Mouse (Mus musculus) MEL (cell line): ENCODE measurements at regions not wholly inside any gene's neighbourhood (a gene's known extent, or its start where the extent isn't known, plus 50 kb on each side); places are given as distances from the start of the nearest gene placed in this dataset.

ENCODE experiments used
- DNase-seq: peaks from one replicate; pipeline ENCODE4 v3.0.0; 2011; ENCODE audit warnings: low read depth, low spot score
- H3K27ac ChIP-seq: 2 replicates; pipeline ENCODE4 v1.5.1; 2012; ENCODE audit warnings: low read depth, mild to moderate bottlenecking, control low read depth, low read length, moderate library complexity; ENCODE audit not compliant: control insufficient read depth
- H3K27me3 ChIP-seq, 2 experiments: fragments of 150-350 bp in 1 of 2; sonication (generic) in 1 of 2; 2 replicates each; pipeline ENCODE4 v1.6.1; 2012; ENCODE audit warnings: low read length in 2 of 2, mild to moderate bottlenecking in 2 of 2, improper control_type of control experiment in 1 of 2, moderate library complexity in 1 of 2; ENCODE audit not compliant: insufficient read depth in 2 of 2, control insufficient read depth in 1 of 2
- H3K36me3 ChIP-seq, 2 experiments: 2 replicates each; pipeline ENCODE4 v1.6.1; 2012 to 2014; ENCODE audit warnings: low read length in 2 of 2, improper control_type of control experiment in 1 of 2, inconsistent platforms in 1 of 2, mild to moderate bottlenecking in 1 of 2; ENCODE audit not compliant: insufficient read depth in 2 of 2, control insufficient read depth in 1 of 2
- H3K4me1 ChIP-seq, 2 experiments: fragments of 150-350 bp in 1 of 2; sonication (generic) in 1 of 2; 2 replicates each; pipeline ENCODE4 v1.6.1; 2012; ENCODE audit warnings: low read length in 2 of 2, improper control_type of control experiment in 1 of 2, mild to moderate bottlenecking in 1 of 2; ENCODE audit not compliant: insufficient read depth in 2 of 2, control insufficient read depth in 1 of 2
- H3K4me3 ChIP-seq, 2 experiments: fragments of 150-350 bp in 1 of 2; sonication (generic) in 1 of 2; 2 replicates each; pipeline ENCODE4 v1.5.1; 2012; ENCODE audit warnings: low read depth in 2 of 2, low read length in 2 of 2, mild to moderate bottlenecking in 2 of 2, moderate library complexity in 2 of 2, control low read depth in 1 of 2, improper control_type of control experiment in 1 of 2; ENCODE audit not compliant: control insufficient read depth in 1 of 2, insufficient read depth in 1 of 2
- H3K79me2 ChIP-seq: 2 replicates; pipeline ENCODE4 v1.6.1; 2012; ENCODE audit warnings: mild to moderate bottlenecking, low read length, moderate library complexity; ENCODE audit not compliant: control insufficient read depth, poor library complexity, insufficient read depth
- H3K9ac ChIP-seq: 2 replicates; pipeline ENCODE4 v1.6.1; 2012; ENCODE audit warnings: low read depth, mild to moderate bottlenecking, control low read depth, low read length, moderate library complexity; ENCODE audit not compliant: control insufficient read depth, poor library complexity, severe bottlenecking
- H3K9me3 ChIP-seq: fragments of 150-350 bp; sonication (generic); replicated peaks from 2 replicates; pipeline ENCODE4 v1.6.1; 2012; ENCODE audit warnings: mild to moderate bottlenecking, low read length, improper control_type of control experiment, moderate library complexity; ENCODE audit not compliant: insufficient read depth
- BHLHE40 ChIP-seq: IDR thresholded peaks from 2 replicates; pipeline ENCODE4 v1.6.1; 2012; ENCODE audit warnings: low read depth, mild to moderate bottlenecking, inconsistent platforms, low read length, improper control_type of control experiment, borderline replicate concordance
- CHD1 ChIP-seq: IDR thresholded peaks from 2 replicates; pipeline ENCODE4 v1.6.1; 2012; ENCODE audit warnings: low read depth, mild to moderate bottlenecking, inconsistent platforms, low read length, improper control_type of control experiment
- CHD2 ChIP-seq: IDR thresholded peaks from 2 replicates; pipeline ENCODE4 v1.6.1; 2011; ENCODE audit warnings: low read length, improper control_type of control experiment
- CTCF ChIP-seq, 3 experiments: IDR thresholded peaks in 2 of 3; conservative IDR thresholded peaks in 1 of 3; 2 replicates each; pipeline ENCODE4 v1.5.1; 2011 to 2012; ENCODE audit warnings: low read length in 3 of 3, low read depth in 2 of 3, mild to moderate bottlenecking in 2 of 3, improper control_type of control experiment in 1 of 3, inconsistent platforms in 1 of 3, mixed read lengths in 1 of 3, moderate library complexity in 1 of 3; ENCODE audit not compliant: control insufficient read depth in 1 of 3, insufficient read depth in 1 of 3, poor library complexity in 1 of 3, severe bottlenecking in 1 of 3
- E2F4 ChIP-seq: IDR thresholded peaks from 2 replicates; pipeline ENCODE4 v1.6.1; 2011; ENCODE audit warnings: low read depth, low read length, improper control_type of control experiment, borderline replicate concordance
- ELF1 ChIP-seq: IDR thresholded peaks from 2 replicates; pipeline ENCODE4 v1.6.1; 2014; ENCODE audit warnings: low read depth, mild to moderate bottlenecking, inconsistent platforms, low read length, improper control_type of control experiment, moderate library complexity
- GABPA ChIP-seq: IDR thresholded peaks from 2 replicates; pipeline ENCODE4 v1.6.1; 2012; ENCODE audit warnings: low read depth, mild to moderate bottlenecking, inconsistent platforms, low read length, improper control_type of control experiment, moderate library complexity
- HCFC1 ChIP-seq: IDR thresholded peaks from 2 replicates; pipeline ENCODE4 v1.6.1; 2012; ENCODE audit warnings: low read depth, mild to moderate bottlenecking, inconsistent platforms, low read length, improper control_type of control experiment, moderate library complexity
- JUND ChIP-seq: IDR thresholded peaks from 2 replicates; pipeline ENCODE4 v1.6.1; 2011; ENCODE audit warnings: low read depth, mild to moderate bottlenecking, improper control_type of control experiment, low read length
- KAT2A ChIP-seq: conservative IDR thresholded peaks from 2 replicates; pipeline ENCODE4 v1.6.1; 2012; ENCODE audit warnings: low read depth, low read length, improper control_type of control experiment, inconsistent platforms
- MAFK ChIP-seq: IDR thresholded peaks from 2 replicates; pipeline ENCODE4 v1.6.1; 2011; ENCODE audit warnings: low read depth, mild to moderate bottlenecking, low read length, improper control_type of control experiment, borderline replicate concordance
- MAX ChIP-seq: IDR thresholded peaks from 2 replicates; pipeline ENCODE4 v1.6.1; 2011; ENCODE audit warnings: low read length, improper control_type of control experiment
- MAZ ChIP-seq: IDR thresholded peaks from 2 replicates; pipeline ENCODE4 v1.6.1; 2012; ENCODE audit warnings: low read depth, mild to moderate bottlenecking, inconsistent platforms, low read length, improper control_type of control experiment
- MEF2A ChIP-seq: IDR thresholded peaks from 2 replicates; pipeline ENCODE4 v1.6.1; 2014; ENCODE audit warnings: low read depth, mild to moderate bottlenecking, inconsistent platforms, low read length, improper control_type of control experiment; ENCODE audit not compliant: poor library complexity, insufficient replicate concordance, severe bottlenecking; ENCODE audit errors: extremely low read depth
- MYC ChIP-seq: IDR thresholded peaks from 2 replicates; pipeline ENCODE4 v1.6.1; 2011; ENCODE audit warnings: low read depth, mild to moderate bottlenecking, low read length, improper control_type of control experiment, moderate library complexity
- NELFE ChIP-seq: IDR thresholded peaks from 2 replicates; pipeline ENCODE4 v1.6.1; 2011; ENCODE audit warnings: low read depth, low read length, improper control_type of control experiment
- POLR2A ChIP-seq, 2 experiments: IDR thresholded peaks; 2 replicates each; pipeline ENCODE4 v1.6.1; 2011 to 2012; ENCODE audit warnings: low read length in 2 of 2, mild to moderate bottlenecking in 2 of 2, control low read depth in 1 of 2, improper control_type of control experiment in 1 of 2, low read depth in 1 of 2, moderate library complexity in 1 of 2; ENCODE audit not compliant: control insufficient read depth in 1 of 2, insufficient read depth in 1 of 2, poor library complexity in 1 of 2
- POLR2AphosphoS2 ChIP-seq: IDR thresholded peaks from 2 replicates; pipeline ENCODE4 v1.6.1; 2011; ENCODE audit warnings: low read length, improper control_type of control experiment
- RAD21 ChIP-seq: IDR thresholded peaks from 2 replicates; pipeline ENCODE4 v1.6.1; 2011; ENCODE audit warnings: mild to moderate bottlenecking, low read depth, low read length, improper control_type of control experiment
- RCOR1 ChIP-seq: IDR thresholded peaks from 2 replicates; pipeline ENCODE4 v1.6.1; 2012; ENCODE audit warnings: low read depth, mild to moderate bottlenecking, inconsistent platforms, low read length, improper control_type of control experiment
- SIN3A ChIP-seq: IDR thresholded peaks from 2 replicates; pipeline ENCODE4 v1.6.1; 2012; ENCODE audit warnings: low read length, improper control_type of control experiment, inconsistent platforms
- UBTF ChIP-seq: IDR thresholded peaks from 2 replicates; pipeline ENCODE4 v1.6.1; 2012; ENCODE audit warnings: low read depth, mild to moderate bottlenecking, inconsistent platforms, low read length, improper control_type of control experiment, moderate library complexity, borderline replicate concordance; ENCODE audit not compliant: insufficient read depth
- USF1 ChIP-seq: IDR thresholded peaks from 2 replicates; pipeline ENCODE4 v1.6.1; 2014; ENCODE audit warnings: low read depth, mild to moderate bottlenecking, inconsistent platforms, low read length, improper control_type of control experiment, moderate library complexity
- ZC3H11A ChIP-seq: IDR thresholded peaks from 2 replicates; pipeline ENCODE4 v1.6.1; 2012; ENCODE audit warnings: low read depth, mild to moderate bottlenecking, inconsistent platforms, low read length, improper control_type of control experiment
- ZMIZ1 ChIP-seq: IDR thresholded peaks from 2 replicates; pipeline ENCODE4 v1.6.1; 2012; ENCODE audit warnings: low read depth, mild to moderate bottlenecking, inconsistent platforms, low read length, improper control_type of control experiment, moderate library complexity

DNA sequence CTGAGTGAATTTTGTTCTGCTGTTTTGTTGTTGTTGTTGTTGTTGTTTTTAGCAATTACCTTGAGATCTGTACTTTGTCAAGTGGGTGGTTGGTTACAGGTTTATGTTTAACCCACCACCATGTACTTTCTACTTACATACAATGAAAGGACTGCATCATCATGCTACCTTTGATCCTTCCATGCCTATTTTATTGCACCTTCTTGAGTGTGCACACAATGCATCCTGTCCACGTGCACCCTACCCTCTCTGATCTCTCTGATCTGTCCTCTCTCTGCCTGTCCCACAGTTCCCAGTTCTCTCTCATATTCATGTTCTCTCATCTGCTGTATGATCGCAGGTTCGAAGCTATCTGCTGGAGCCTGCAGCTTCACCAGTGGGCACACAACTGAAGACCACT lies 59.9 kb upstream of the Gas1 start:
- Histone ChIP-seq H3K27ac (no peak overlapping the region), H3K79me2 (no peaks in the 10 kb centered on the region), H3K9me3 (no peaks in the 10 kb centered on the region), H3K4me3 (no peak overlapping the region), H3K9ac (no peak overlapping the region), H3K36me3 (no peaks in the 10 kb centered on the region), H3K27me3 (no peaks in the 10 kb centered on the region), H3K4me1 (no peaks in the 10 kb centered on the region)
- TF ChIP-seq ZMIZ1 (no peak), NELFE (no peak), KAT2A (no peak), MAZ (no peak), RCOR1 (no peak), E2F4 (no peak), CTCF (IDR thresholded peaks at IDR 0.05 in 2 of 3, conservative IDR thresholded peaks at IDR 0.05 in 1 of 3; ENCODE audit: control insufficient read depth in 1 of 3, insufficient read depth in 1 of 3, low read depth in 2 of 3, low read length in 3 of 3, poor library complexity in 1 of 3, severe bottlenecking in 1 of 3) (no peak), UBTF (no peak), ELF1 (no peak), HCFC1 (no peak), CHD2 (no peak), GABPA (no peak), POLR2A (IDR thresholded peaks at IDR 0.05; ENCODE audit: control insufficient read depth in 1 of 2, insufficient read depth in 1 of 2, low read depth in 1 of 2, low read length in 2 of 2, poor library complexity in 1 of 2) (no peak), ZC3H11A (no peak), SIN3A (no peak), USF1 (no peak), CHD1 (no peak), MAFK (no peak)
- no peak for DNase-seq

DNA sequence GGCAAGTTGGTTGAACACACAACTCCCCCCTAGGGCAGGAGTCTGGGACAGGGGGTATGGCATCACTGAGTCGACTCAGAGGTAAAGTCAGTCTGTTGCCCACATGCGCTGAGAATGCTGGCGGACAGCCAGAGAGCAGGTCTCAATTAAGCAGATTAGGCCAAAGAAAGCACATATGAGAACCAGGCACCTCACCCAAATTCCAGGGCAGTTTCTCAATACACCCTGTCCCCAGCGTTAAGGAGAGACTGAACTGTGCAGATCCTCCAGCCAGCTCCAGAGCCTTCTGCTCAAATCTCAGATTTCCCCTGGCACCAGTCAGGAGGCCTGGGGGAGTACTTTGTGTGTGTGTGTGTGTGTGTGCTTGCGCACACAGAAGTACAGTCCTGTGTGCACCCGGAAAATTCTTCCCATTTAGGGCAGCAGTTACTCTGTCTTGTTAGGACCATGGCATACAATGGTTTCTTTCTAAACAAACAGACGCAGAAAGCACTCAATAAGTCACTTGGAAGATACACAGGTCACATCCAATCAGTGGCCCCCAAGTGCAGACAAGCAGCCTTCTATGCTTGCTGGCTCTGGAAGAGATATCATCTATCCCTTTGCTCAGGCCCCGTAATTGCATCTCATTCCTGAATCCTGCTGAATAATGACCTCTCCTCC lies 65.4 kb upstream of the Gas1 start:
- TF ChIP-seq MAZ: no peak
- no peak for TF ChIP-seq POLR2AphosphoS2
- TF ChIP-seq BHLHE40: no peak
- TF ChIP-seq GABPA: no peak
- TF ChIP-seq MEF2A: no peak
- TF ChIP-seq MAX: no peak
- no peak for TF ChIP-seq USF1
- TF ChIP-seq RAD21: no peak
- no peak for TF ChIP-seq HCFC1
- TF ChIP-seq MYC: no peak
- no peak for TF ChIP-seq JUND
- TF ChIP-seq UBTF: no peak
- TF ChIP-seq POLR2A (IDR thresholded peaks at IDR 0.05; ENCODE audit: control insufficient read depth in 1 of 2, insufficient read depth in 1 of 2, low read depth in 1 of 2, low read length in 2 of 2, poor library complexity in 1 of 2): no peak
- TF ChIP-seq, all 39 proteins: peak for 0
- DNase-seq: no peak

More for the DNA sequence above, 65.4 kb upstream of the Gas1 start:
- H3K4me3 ChIP-seq: no peak overlapping the region
- H3K36me3 ChIP-seq: no peaks in the 10 kb centered on the region
- H3K27me3 ChIP-seq: no peaks in the 10 kb centered on the region
- no peaks in the 10 kb centered on the region for H3K79me2 ChIP-seq
- no peak overlapping the region for H3K9ac ChIP-seq
- no peaks in the 10 kb centered on the region for H3K9me3 ChIP-seq
- no peaks in the 10 kb centered on the region for H3K4me1 ChIP-seq
- H3K27ac ChIP-seq: no peak overlapping the region
